Mouse (Mus musculus): ENCODE measurements around the gene Olfr1247.

DNA sequence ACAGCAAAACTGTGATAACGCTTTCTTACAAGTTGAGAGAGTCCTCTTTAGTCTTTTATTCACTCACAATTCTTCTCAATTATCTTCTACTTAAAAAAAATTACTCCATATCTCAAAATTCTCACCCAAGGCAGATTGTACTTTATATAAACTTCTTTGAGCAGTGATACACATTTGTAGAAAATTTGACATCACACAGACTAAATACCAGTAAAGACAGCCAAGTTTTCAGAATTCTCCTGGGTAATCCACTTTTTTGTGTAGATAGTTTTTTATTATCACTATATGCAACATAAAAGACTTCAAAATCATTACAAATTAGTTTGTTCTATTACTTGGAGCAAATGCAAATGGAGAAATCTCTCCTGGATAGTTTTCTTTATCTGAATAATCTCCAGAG, 35.6 kb downstream of the Olfr1247 start, which contains the start of gene Olfr1245:
- TF ChIP-seq USF1 (IDR thresholded peaks at IDR 0.05; ENCODE audit: low read depth) (no peak), POLR2A (IDR thresholded peaks at IDR 0.05; ENCODE audit: insufficient read length, low read depth) (no peak), TCF3 (IDR thresholded peaks at IDR 0.05; ENCODE audit: insufficient read length, low read depth) (no peak), E2F4 (IDR thresholded peaks at IDR 0.05; ENCODE audit: insufficient read depth) (no peak), POLR2AphosphoS2 (IDR thresholded peaks at IDR 0.05; ENCODE audit: insufficient read length, low read depth) (no peak)

Measured in myocyte (in vitro differentiated cells).